Mouse (Mus musculus): ENCODE results near the gene Heatr9. TPM values are rescaled to one million over a fixed set of nuclear protein-coding genes. Genes with fewer than 3 reads are reported as not detected.

Heatr9 gene
- total and polyA plus RNA-seq, 3 experiments = not detected

DNA sequence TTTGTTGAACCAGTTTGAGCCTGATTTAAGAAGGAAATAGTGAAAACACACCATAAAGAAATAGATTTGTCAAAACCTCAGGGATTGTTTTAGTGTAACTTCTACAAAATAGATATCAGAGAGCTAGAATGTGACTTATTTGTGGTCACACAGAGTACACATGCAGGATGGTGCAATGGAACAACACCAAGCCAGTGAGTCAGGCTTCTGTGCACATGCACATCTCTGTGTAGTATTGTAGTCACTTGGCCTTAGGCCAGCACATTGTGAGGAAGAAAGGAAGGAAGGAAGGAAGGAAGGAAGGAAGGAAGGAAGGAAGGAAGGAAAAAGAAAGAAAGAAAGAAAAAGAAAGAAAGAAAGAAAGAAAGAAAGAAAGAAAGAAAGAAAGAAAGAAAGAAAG, 4.8 kb downstream of the Heatr9 start:
- H3K27me3 ChIP-seq (replicated peaks) = no peaks in the 10 kb centered on the region
- in situ Hi-C loops (cut with MboI; ENCODE audit: low pct_ligation_motif_present, low pct_unique_long_range_greater_than_20kb, low sequenced_read_pairs) (no loop called here), dilution Hi-C loops (cut with MboI; ENCODE audit: extremely low pct_ligation_motif_present, extremely low pct_unique_long_range_greater_than_20kb, low sequenced_read_pairs) (no loop called here)
- H3K79me2 ChIP-seq (replicated peaks; ENCODE audit: control insufficient read depth, extremely low read depth, insufficient read depth, poor library complexity, severe bottlenecking) = no peaks in the 10 kb centered on the region
- no peak overlapping the region for H3K4me3 ChIP-seq (replicated peaks in 1 of 3; ENCODE audit: low read depth in 2 of 3, low read length in 2 of 3, poor library complexity in 1 of 3)
- no peak overlapping the region for H3K27ac ChIP-seq (ENCODE audit: insufficient read depth, low read depth)
- no peak overlapping the region for H3K9ac ChIP-seq (ENCODE audit: insufficient read depth, low read depth)
- DNase-seq (ENCODE audit: extremely low read depth) = no peak
- no peak overlapping the region for H3K4me2 ChIP-seq (ENCODE audit: insufficient read depth, low read depth, poor library complexity, severe bottlenecking)
- peaks cover 11 to 81% of the 10 kb centered on the region in 2 experiments for H3K36me3 ChIP-seq (replicated peaks in 1 of 2; ENCODE audit: control insufficient read depth in 1 of 2, insufficient read depth in 1 of 2, low read length in 1 of 2)
- TF ChIP-seq NRF1 (IDR thresholded peaks at IDR 0.05; ENCODE audit: low read depth, low read length) (no peak), MAFK (IDR thresholded peaks at IDR 0.05; ENCODE audit: insufficient replicate concordance, low read length) (no peak), SMC3 (IDR thresholded peaks at IDR 0.05; ENCODE audit: low read depth, low read length) (no peak), CHD2 (IDR thresholded peaks at IDR 0.05; ENCODE audit: low read length) (no peak), PAX5 (IDR thresholded peaks at IDR 0.05; ENCODE audit: low read length) (no peak), GABPA (IDR thresholded peaks at IDR 0.05; ENCODE audit: insufficient replicate concordance, low read depth, low read length) (no peak), POLR2A (IDR thresholded peaks at IDR 0.05; ENCODE audit: low read depth, low read length) (no peak), UBTF (IDR thresholded peaks at IDR 0.05; ENCODE audit: low read depth, low read length) (no peak)
- no peaks in the 10 kb centered on the region for H3K9me3 ChIP-seq (replicated peaks; ENCODE audit: low read length)
- peaks cover 0 to 19% of the 10 kb centered on the region in 2 experiments; a peak in 2 of 4 replicates for H3K4me1 ChIP-seq (ENCODE audit: control insufficient read depth in 1 of 2, insufficient read depth in 2 of 2)

DNA sequence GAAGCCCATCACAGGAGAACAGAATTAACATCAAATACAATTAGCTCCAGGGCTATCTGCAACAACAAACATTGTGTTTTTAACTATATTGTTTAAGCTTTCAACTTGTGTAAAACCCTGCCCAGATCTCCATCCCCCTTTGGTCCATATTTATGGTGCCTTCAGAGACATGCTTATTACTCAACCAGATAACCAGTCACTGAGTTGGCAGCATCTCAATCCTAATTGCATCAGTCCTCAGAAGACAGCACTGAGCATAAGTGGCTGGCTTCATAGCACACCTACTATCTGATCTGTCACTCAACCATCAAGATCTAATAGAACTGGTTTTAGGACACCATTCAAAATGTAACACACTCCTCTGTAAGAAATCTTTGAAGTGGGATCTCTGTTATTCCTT, 12.5 kb downstream of the Heatr9 start:
- no peaks in the 10 kb centered on the region for H3K27me3 ChIP-seq (replicated peaks)
- in situ Hi-C loops (cut with MboI; ENCODE audit: low pct_ligation_motif_present, low pct_unique_long_range_greater_than_20kb, low sequenced_read_pairs) (no loop called here), dilution Hi-C loops (cut with MboI; ENCODE audit: extremely low pct_ligation_motif_present, extremely low pct_unique_long_range_greater_than_20kb, low sequenced_read_pairs) (no loop called here)
- no peak overlapping the region for H3K27ac ChIP-seq (ENCODE audit: insufficient read depth, low read depth)
- no peaks in the 10 kb centered on the region for H3K79me2 ChIP-seq (replicated peaks; ENCODE audit: control insufficient read depth, extremely low read depth, insufficient read depth, poor library complexity, severe bottlenecking)
- H3K4me1 ChIP-seq (ENCODE audit: control insufficient read depth in 1 of 2, insufficient read depth in 2 of 2) = no peaks in the 10 kb centered on the region
- H3K9me3 ChIP-seq (replicated peaks; ENCODE audit: low read length) = no peaks in the 10 kb centered on the region
- H3K4me2 ChIP-seq (ENCODE audit: insufficient read depth, low read depth, poor library complexity, severe bottlenecking) = no peak overlapping the region
- TF ChIP-seq MYC (IDR thresholded peaks at IDR 0.05; ENCODE audit: low read depth, low read length) = no peak
- 0 out of 2 replicates have a peak, but pooled peaks have one; percentile 7 for TF ChIP-seq SMC3 (IDR thresholded peaks at IDR 0.05; ENCODE audit: low read depth, low read length)
- H3K4me3 ChIP-seq (replicated peaks in 1 of 3; ENCODE audit: low read depth in 2 of 3, low read length in 2 of 3, poor library complexity in 1 of 3) = no peak overlapping the region
- H3K9ac ChIP-seq (ENCODE audit: insufficient read depth, low read depth) = no peak overlapping the region
- peaks cover 36 to 84% of the 10 kb centered on the region in 2 experiments for H3K36me3 ChIP-seq (replicated peaks in 1 of 2; ENCODE audit: control insufficient read depth in 1 of 2, insufficient read depth in 1 of 2, low read length in 1 of 2)
- DNase-seq (ENCODE audit: extremely low read depth) = no peak

GRCm38 (mm10) chr11:83504308-83504707, 17.7 kb downstream of the Heatr9 start:
- TF ChIP-seq BHLHE40 (IDR thresholded peaks at IDR 0.05; ENCODE audit: low read depth, low read length) (no peak), CTCF (conservative IDR thresholded peaks at IDR 0.05 in 1 of 2, IDR thresholded peaks at IDR 0.05 in 1 of 2; ENCODE audit: low read depth in 2 of 2, low read length in 2 of 2) (no peak), RAD21 (IDR thresholded peaks at IDR 0.05; ENCODE audit: low read depth, low read length) (no peak), NRF1 (IDR thresholded peaks at IDR 0.05; ENCODE audit: low read depth, low read length) (no peak), ZNF384 (IDR thresholded peaks at IDR 0.05; ENCODE audit: low read depth, low read length) (no peak), E2F4 (IDR thresholded peaks at IDR 0.05; ENCODE audit: insufficient replicate concordance, low read depth, low read length) (no peak), SMC3 (IDR thresholded peaks at IDR 0.05; ENCODE audit: low read depth, low read length) (no peak), ETS1 (conservative IDR thresholded peaks at IDR 0.05; ENCODE audit: low read depth, low read length) (no peak), MYC (IDR thresholded peaks at IDR 0.05; ENCODE audit: low read depth, low read length) (no peak), RCOR1 (conservative IDR thresholded peaks at IDR 0.05; ENCODE audit: low read depth, low read length) (no peak), MXI1 (IDR thresholded peaks at IDR 0.05; ENCODE audit: low read depth, low read length) (no peak), CHD2 (IDR thresholded peaks at IDR 0.05; ENCODE audit: low read length) (no peak), CHD1 (IDR thresholded peaks at IDR 0.05; ENCODE audit: low read depth, low read length) (no peak), MAFK (IDR thresholded peaks at IDR 0.05; ENCODE audit: insufficient replicate concordance, low read length) (no peak), POLR2AphosphoS2 (IDR thresholded peaks at IDR 0.05; ENCODE audit: low read depth, low read length) (no peak)
- in situ Hi-C loops (cut with MboI; ENCODE audit: low pct_ligation_motif_present, low pct_unique_long_range_greater_than_20kb, low sequenced_read_pairs) (no loop called here), dilution Hi-C loops (cut with MboI; ENCODE audit: extremely low pct_ligation_motif_present, extremely low pct_unique_long_range_greater_than_20kb, low sequenced_read_pairs) (no loop called here)
- Histone ChIP-seq H3K27me3 (replicated peaks) (no peaks in the 10 kb centered on the region), H3K9me3 (replicated peaks; ENCODE audit: low read length) (no peaks in the 10 kb centered on the region), H3K4me3 (replicated peaks in 1 of 3; ENCODE audit: low read depth in 2 of 3, low read length in 2 of 3, poor library complexity in 1 of 3) (no peak overlapping the region), H3K79me2 (replicated peaks; ENCODE audit: control insufficient read depth, extremely low read depth, insufficient read depth, poor library complexity, severe bottlenecking) (peaks cover 15% of the 10 kb centered on the region; the same call in 1 of the 2 replicates), H3K9ac (ENCODE audit: insufficient read depth, low read depth) (no peak overlapping the region), H3K4me1 (ENCODE audit: control insufficient read depth in 1 of 2, insufficient read depth in 2 of 2) (no peaks in the 10 kb centered on the region), H3K4me2 (ENCODE audit: insufficient read depth, low read depth, poor library complexity, severe bottlenecking) (no peak overlapping the region), H3K36me3 (replicated peaks in 1 of 2; ENCODE audit: control insufficient read depth in 1 of 2, insufficient read depth in 1 of 2, low read length in 1 of 2) (peaks cover 62 to 92% of the 10 kb centered on the region in 2 experiments), H3K27ac (ENCODE audit: insufficient read depth, low read depth) (no peak overlapping the region)
- no peak for DNase-seq (ENCODE audit: extremely low read depth)

Measured in CH12.LX (cell line).